7 mouse cellular contexts compared by ENCODE assay signal in genomic region chr14:40894576-40895247, GRCm38 (mm10). TPM values are rescaled to one million over a fixed set of nuclear protein-coding genes. Genes with fewer than 3 reads are reported as not detected.
A peak's percentile ranks its signal among the peaks of the same experiment; 100 is the strongest.
DNase-seq lines count a peak whose midpoint lies in the region; ATAC-seq and TF ChIP-seq lines count a peak whose summit lies in the region.

No protein-coding gene starts in this region.

- H3K9me3 ChIP-seq in intestine, postnatal 0 days (ENCODE audit: control insufficient read depth) = no peaks in the 10 kb centered on the region
- no peaks in the 10 kb centered on the region for H3K9me3 ChIP-seq in midbrain, embryonic 12.5 days

- H3K4me1 ChIP-seq in intestine, postnatal 0 days (replicated peaks; ENCODE audit: control insufficient read depth, insufficient read depth, low read length) = peaks cover 2% of the 10 kb centered on the region; the same call in 1 of the 2 replicates
- H3K4me1 ChIP-seq in midbrain, embryonic 12.5 days = peaks cover 7% of the 10 kb centered on the region; the same call in 1 of the 2 replicates

- 8% methylated on average over 23 of the region's 23 CpGs for WGBS in intestine, postnatal 0 days
- 17% methylated on average over 23 of the region's 23 CpGs for WGBS in midbrain, embryonic 12.5 days

- intact Hi-C loops in left cerebral cortex, postnatal 4 days (cut with DNase I) = no loop called here

- H3K27me3 ChIP-seq in intestine, postnatal 0 days (replicated peaks; ENCODE audit: control insufficient read depth, insufficient read depth, low read length) = no peaks in the 10 kb centered on the region
- no peaks in the 10 kb centered on the region for H3K27me3 ChIP-seq in midbrain, embryonic 12.5 days

- peak; percentile 93 for ATAC-seq in granulocyte monocyte progenitor cell, adult 5-6 weeks (replicated peaks; ENCODE audit: poor library complexity, severe bottlenecking)
- peak; percentile 71 for ATAC-seq in intestine, postnatal 0 days
- ATAC-seq in midbrain, embryonic 12.5 days (ENCODE audit: low FRiP score, low read depth) = peak; percentile 84

- peak; percentile 87 for DNase-seq in adrenal gland, postnatal 10 days
- peak; percentile 80 for DNase-seq in embryo, embryonic 9.5 days (ENCODE audit: extremely low spot score)
- peak; percentile 80 for DNase-seq in left cerebral cortex, postnatal 4 days
- DNase-seq in skeletal muscle tissue, adult 2 months (ENCODE audit: low read depth, low spot score) = peak; percentile 68

- no peak overlapping the region for H3K9ac ChIP-seq in intestine, postnatal 0 days (ENCODE audit: low read depth, low read length)
- H3K9ac ChIP-seq in midbrain, embryonic 12.5 days (replicated peaks) = no peak overlapping the region

- TF ChIP-seq CTCF in intestine, postnatal 0 days (IDR thresholded peaks at IDR 0.05; ENCODE audit: low read depth) = peak; percentile 95

- no peaks in the 10 kb centered on the region for H3K36me3 ChIP-seq in intestine, postnatal 0 days (ENCODE audit: control insufficient read depth, insufficient read depth)
- H3K36me3 ChIP-seq in midbrain, embryonic 12.5 days = no peaks in the 10 kb centered on the region

- H3K4me3 ChIP-seq in intestine, postnatal 0 days (ENCODE audit: low read depth, low read length) = no peak overlapping the region
- 0 out of 2 replicates have a peak overlapping the region, but pooled peaks have one; percentile 0 for H3K4me3 ChIP-seq in midbrain, embryonic 12.5 days

- H3K4me2 ChIP-seq in intestine, postnatal 0 days (replicated peaks; ENCODE audit: low read depth) = peak overlapping the region; percentile 55
- H3K4me2 ChIP-seq in midbrain, embryonic 12.5 days (replicated peaks) = peak overlapping the region; percentile 41

- H3K27ac ChIP-seq in intestine, postnatal 0 days (ENCODE audit: low read depth, low read length) = no peak overlapping the region
- no peak overlapping the region for H3K27ac ChIP-seq in midbrain, embryonic 12.5 days (replicated peaks)

RNA-seq across cellular contexts. Expression of gene Sh2d4b, which starts 1.6 kb away (rescaled TPM):
- total RNA-seq in adrenal gland, postnatal 10 days (2021) = 1 to 10 TPM; 1.5 to 1.7 TPM
- total RNA-seq in granulocyte monocyte progenitor cell, adult 5-6 weeks (2014; fragmentation: Nextera tagmentation) = not detected in 2 replicates
- total RNA-seq in granulocyte monocyte progenitor cell, adult 5-6 weeks (2017) = not detected in 2 replicates
- polyA plus RNA-seq in intestine, postnatal 0 days (2015; fragmentation: Nextera tagmentation; extraction: Ambion mirVana) = not detected in 2 replicates
- total RNA-seq in left cerebral cortex, postnatal 4 days (2021) = 10 to 100 TPM; 10.6 to 11.9 TPM
- 0.60 and 0.85 TPM in 2 replicates for polyA plus RNA-seq in midbrain, embryonic 12.5 days (2016; fragmentation: Nextera tagmentation; extraction: Ambion mirVana)

Comparison
In these comparisons a context has a peak if more than half of its experiments do, and no peak if none do; other contexts are left out.
1. RNA of gene Sh2d4b, which starts 1.6 kb away (total RNA-seq): 10.6 to 11.9 TPM in left cerebral cortex, postnatal 4 days; 1.5 to 1.7 TPM in adrenal gland, postnatal 10 days and not detected in granulocyte monocyte progenitor cell, adult 5-6 weeks; every median in the first group is over 4 times any median in the second.
2. Peak in every context shown above with its lines, with median percentiles within 50 percentile points of each other: DNase-seq and ATAC-seq.